Mouse (Mus musculus): ENCODE measurements around the gene Itga3. TPM values are rescaled to one million over a fixed set of nuclear protein-coding genes. Genes with fewer than 3 reads are reported as not detected.

Gene Itga3
- polyA plus RNA-seq, 1 experiment from 2014 or later, result 10.3 TPM

GRCm38 (mm10) chr11:95088857-95089779 is 12.5 kb upstream of the Itga3 start:
- Histone ChIP-seq H3K36me3 (no peaks in the 10 kb centered on the region), H3K27ac (no peak overlapping the region), H3K4me1 (replicated peaks) (no peaks in the 10 kb centered on the region), H3K4me2 (no peak overlapping the region), H3K4me3 (no peak overlapping the region), H3K9me3 (no peaks in the 10 kb centered on the region), H3K9ac (no peak overlapping the region), H3K27me3 (no peaks in the 10 kb centered on the region)
- WGBS, result 84% methylated on average over 16 of the region's 16 CpGs
- ATAC-seq (ENCODE audit: low FRiP score), result no peak

- Histone ChIP-seq H3K27ac (no peak overlapping the region), H3K4me3 (no peak overlapping the region), H3K9me3 (no peaks in the 10 kb centered on the region), H3K36me3 (no peaks in the 10 kb centered on the region), H3K4me2 (no peak overlapping the region), H3K9ac (no peak overlapping the region), H3K4me1 (replicated peaks) (no peaks in the 10 kb centered on the region), H3K27me3 (no peaks in the 10 kb centered on the region)
- no peak for ATAC-seq (ENCODE audit: low FRiP score)
- WGBS, result 60% methylated on average over 7 of the region's 7 CpGs
These were observed 11.7 kb upstream of the Itga3 start for GRCm38 (mm10) chr11:95088286-95088685.

GRCm38 (mm10) chr11:95087301-95088228 is 11.0 kb upstream of the Itga3 start:
- Histone ChIP-seq H3K4me1 (replicated peaks) (no peaks in the 10 kb centered on the region), H3K27ac (no peak overlapping the region), H3K4me2 (no peak overlapping the region), H3K4me3 (no peak overlapping the region), H3K9me3 (no peaks in the 10 kb centered on the region), H3K9ac (no peak overlapping the region), H3K27me3 (no peaks in the 10 kb centered on the region), H3K36me3 (no peaks in the 10 kb centered on the region)
- ATAC-seq (ENCODE audit: low FRiP score), result no peak
- WGBS, result 72% methylated on average over 17 of the region's 17 CpGs

GRCm38 (mm10) chr11:95086229-95086628 is 9.6 kb upstream of the Itga3 start:
- no peaks in the 10 kb centered on the region for H3K4me1 ChIP-seq (replicated peaks)
- no peak overlapping the region for H3K4me3 ChIP-seq
- no peaks in the 10 kb centered on the region; the same call in 1 of the 2 replicates for H3K27me3 ChIP-seq
- no peaks in the 10 kb centered on the region for H3K36me3 ChIP-seq
- no peaks in the 10 kb centered on the region for H3K9me3 ChIP-seq
- no peak overlapping the region for H3K27ac ChIP-seq
- no peak overlapping the region for H3K4me2 ChIP-seq
- WGBS, result 55% methylated on average over 5 of the region's 5 CpGs
- H3K9ac ChIP-seq, result no peak overlapping the region
- ATAC-seq (ENCODE audit: low FRiP score), result no peak

- 11% methylated on average over 5 of the region's 5 CpGs for WGBS
- no peak for ATAC-seq (ENCODE audit: low FRiP score)
- no peak overlapping the region for H3K4me2 ChIP-seq
- H3K9ac ChIP-seq, result no peak overlapping the region
- H3K9me3 ChIP-seq, result no peaks in the 10 kb centered on the region
- H3K27me3 ChIP-seq, result no peaks in the 10 kb centered on the region; the same call in 1 of the 2 replicates
- H3K4me1 ChIP-seq (replicated peaks), result no peaks in the 10 kb centered on the region
- no peak overlapping the region for H3K27ac ChIP-seq
- no peaks in the 10 kb centered on the region for H3K36me3 ChIP-seq
- no peak overlapping the region for H3K4me3 ChIP-seq
These were observed 9.1 kb upstream of the Itga3 start for GRCm38 (mm10) chr11:95085710-95086109.

GRCm38 (mm10) chr11:95084811-95085382 is 8.3 kb upstream of the Itga3 start:
- ATAC-seq (ENCODE audit: low FRiP score), result no peak
- Histone ChIP-seq H3K4me1 (replicated peaks) (no peaks in the 10 kb centered on the region), H3K4me3 (no peak overlapping the region), H3K27ac (no peak overlapping the region), H3K4me2 (no peak overlapping the region), H3K27me3 (peaks cover 4% of the 10 kb centered on the region), H3K36me3 (no peaks in the 10 kb centered on the region), H3K9ac (no peak overlapping the region), H3K9me3 (no peaks in the 10 kb centered on the region)
- 29% methylated on average over 5 of the region's 5 CpGs for WGBS

GRCm38 (mm10) chr11:95084175-95084574 is 7.6 kb upstream of the Itga3 start:
- H3K9me3 ChIP-seq, result no peaks in the 10 kb centered on the region
- 29% methylated on average over 4 of the region's 4 CpGs for whole genome bisulfite sequencing

GRCm38 (mm10) chr11:95082896-95083295 is 6.3 kb upstream of the Itga3 start:
- H3K9me3 ChIP-seq, result no peaks in the 10 kb centered on the region

More at GRCm38 (mm10) chr11:95084175-95084574, 7.6 kb upstream of the Itga3 start:
- H3K4me2 ChIP-seq, result no peak overlapping the region
- no peaks in the 10 kb centered on the region for H3K4me1 ChIP-seq (replicated peaks)
- H3K27ac ChIP-seq, result no peak overlapping the region
- H3K36me3 ChIP-seq, result no peaks in the 10 kb centered on the region
- ATAC-seq (ENCODE audit: low FRiP score), result no peak
- H3K4me3 ChIP-seq, result no peak overlapping the region
- no peak overlapping the region for H3K9ac ChIP-seq
- H3K27me3 ChIP-seq, result peaks cover 11% of the 10 kb centered on the region

GRCm38 (mm10) chr11:95080783-95081182 is 4.2 kb upstream of the Itga3 start:
- no peak overlapping the region for H3K4me2 ChIP-seq
- no peak overlapping the region for H3K27ac ChIP-seq
- WGBS, result 85% methylated on average over 6 of the region's 6 CpGs
- no peak overlapping the region for H3K9ac ChIP-seq
- no peak overlapping the region for H3K4me3 ChIP-seq
- H3K27me3 ChIP-seq, result peaks cover 40% of the 10 kb centered on the region
- H3K4me1 ChIP-seq (replicated peaks), result peaks cover 14% of the 10 kb centered on the region
- no peaks in the 10 kb centered on the region for H3K36me3 ChIP-seq
- no peaks in the 10 kb centered on the region for H3K9me3 ChIP-seq
- ATAC-seq (ENCODE audit: low FRiP score), result no peak

More at GRCm38 (mm10) chr11:95082896-95083295, 6.3 kb upstream of the Itga3 start:
- Histone ChIP-seq H3K27ac (no peak overlapping the region), H3K4me1 (replicated peaks) (0 out of 2 replicates have a peak, but pooled peaks cover under 1% of the 10 kb centered on the region), H3K4me3 (no peak overlapping the region), H3K27me3 (peaks cover 24% of the 10 kb centered on the region), H3K4me2 (no peak overlapping the region), H3K9ac (no peak overlapping the region), H3K36me3 (no peaks in the 10 kb centered on the region)
- WGBS, result 93% methylated on average over 7 of the region's 7 CpGs
- no peak for ATAC-seq (ENCODE audit: low FRiP score)

GRCm38 (mm10) chr11:95079256-95079875 is 2.8 kb upstream of the Itga3 start:
- no peak for ATAC-seq (ENCODE audit: low FRiP score)
- Histone ChIP-seq H3K36me3 (no peaks in the 10 kb centered on the region), H3K4me3 (no peak overlapping the region), H3K27ac (no peak overlapping the region), H3K9ac (no peak overlapping the region), H3K9me3 (no peaks in the 10 kb centered on the region), H3K4me1 (replicated peaks) (peaks cover 28% of the 10 kb centered on the region), H3K27me3 (peaks cover 54% of the 10 kb centered on the region), H3K4me2 (no peak overlapping the region)
- WGBS, result 84% methylated on average over 6 of the region's 6 CpGs

GRCm38 (mm10) chr11:95077956-95078355 is 1.4 kb upstream of the Itga3 start:
- H3K9ac ChIP-seq, result no peak overlapping the region
- 70% methylated on average over 7 of the region's 7 CpGs for WGBS
- ATAC-seq (ENCODE audit: low FRiP score), result no peak
- H3K27ac ChIP-seq, result no peak overlapping the region
- H3K36me3 ChIP-seq, result no peaks in the 10 kb centered on the region
- peak overlapping the region; percentile 72; the same call in 1 of the 2 replicates for H3K4me3 ChIP-seq
- peaks cover 36% of the 10 kb centered on the region for H3K4me1 ChIP-seq (replicated peaks)
- H3K4me2 ChIP-seq, result no peak overlapping the region
- H3K9me3 ChIP-seq, result no peaks in the 10 kb centered on the region
- H3K27me3 ChIP-seq, result peaks cover 65% of the 10 kb centered on the region
